Mouse (Mus musculus) embryonic fibroblast, embryonic 13.5 days (primary cell): Measurements from ENCODE around the gene 1700029P11Rik.

Experiments
- CTCF ChIP-seq: IDR thresholded peaks from 2 replicates; pipeline ENCODE4 v1.5.1; 2011; ENCODE audit warnings: mild to moderate bottlenecking, control low read depth, low read length, moderate library complexity, borderline replicate concordance; ENCODE audit not compliant: insufficient read depth
- POLR2A ChIP-seq: IDR thresholded peaks from 2 replicates; pipeline ENCODE4 v1.6.1; 2011; ENCODE audit warnings: low read depth, mild to moderate bottlenecking, control low read depth, low read length, moderate library complexity

DNA sequence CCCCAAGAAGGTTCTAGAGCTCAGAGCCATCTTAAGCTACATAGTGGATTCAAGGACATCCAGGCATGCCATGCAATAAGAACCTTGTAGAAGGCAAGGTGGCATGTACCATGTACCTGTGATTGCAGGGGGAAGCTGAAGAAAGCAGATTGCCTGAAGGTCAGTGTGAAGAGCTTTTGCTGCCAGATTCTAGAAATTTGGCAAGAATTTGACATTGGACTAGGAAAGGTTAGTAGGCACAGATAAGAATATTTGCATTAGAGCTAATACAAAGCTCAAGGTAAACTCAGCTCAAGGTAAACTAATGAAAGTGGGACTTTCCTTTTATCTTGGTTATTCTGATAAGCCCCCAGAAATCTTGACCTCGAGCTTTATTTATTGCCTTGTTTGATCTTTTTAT lies 16.1 kb upstream of the 1700029P11Rik start:
- no peak for TF ChIP-seq CTCF
- no peak for TF ChIP-seq POLR2A
